Mouse (Mus musculus): Measurements from ENCODE around the gene Fto.

- TF ChIP-seq CTCF (IDR thresholded peaks at IDR 0.05; ENCODE audit: low read depth, low read length): no peak
- TF ChIP-seq POLR2AphosphoS5 (IDR thresholded peaks at IDR 0.05; ENCODE audit: insufficient replicate concordance, low read depth, low read length): no peak
- TF ChIP-seq GATA1 (IDR thresholded peaks at IDR 0.05; ENCODE audit: borderline replicate concordance, low read length): no peak
- no peak for TF ChIP-seq TAL1 (conservative IDR thresholded peaks at IDR 0.05; ENCODE audit: low read depth, low read length)
Measured at GRCm38 (mm10) chr8:91498611-91499010, 185.3 kb downstream of the Fto start.

Measured in G1E (cell line).